25 mouse cellular contexts compared by ENCODE assay signal in the genomic region with DNA sequence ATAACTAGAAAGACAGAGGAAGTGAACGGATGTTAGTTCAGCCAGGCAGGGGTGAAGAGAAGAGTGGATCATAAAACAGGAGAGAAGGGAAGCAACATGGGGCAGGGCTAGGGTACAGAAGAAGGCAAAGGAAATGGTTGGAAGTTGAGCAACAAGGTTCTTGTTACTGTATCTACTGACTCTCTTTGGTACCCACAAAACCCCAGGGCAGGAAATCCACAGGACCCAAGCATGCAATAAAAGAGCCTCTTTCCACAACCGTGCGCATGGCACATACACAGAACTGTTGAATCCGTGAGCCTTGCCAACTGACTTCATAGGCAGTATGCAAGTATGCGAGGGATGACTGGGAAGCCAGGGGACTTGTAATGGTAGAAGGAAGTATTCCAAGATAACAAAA.
DNase-seq lines count a peak whose midpoint lies in the region; ATAC-seq lines count a peak whose summit lies in the region.
"Had no signal": no experiment of that assay in that cellular context is flagged by ENCODE, and none has a peak within 500 bp of the region (broad histone marks: within the 10 kb centered on the region; RNA-seq: fewer than 3 reads in every experiment).

No protein-coding gene starts in this region.

- no peak overlapping the region for H3K9ac ChIP-seq in forebrain, embryonic 16.5 days (replicated peaks; ENCODE audit: low read depth, low read length)
- H3K9ac ChIP-seq: embryonic facial prominence, embryonic 13.5 days; embryonic facial prominence, embryonic 15.5 days; forebrain, embryonic 12.5 days; forebrain, postnatal 0 days had no signal

- H3K4me2 ChIP-seq in forebrain, embryonic 16.5 days (ENCODE audit: low read length): no peak overlapping the region
- H3K4me2 ChIP-seq: embryonic facial prominence, embryonic 13.5 days; embryonic facial prominence, embryonic 15.5 days; forebrain, embryonic 12.5 days had no signal

- H3K27ac ChIP-seq in forebrain, embryonic 16.5 days (ENCODE audit: low read length): no peak overlapping the region
- H3K27ac ChIP-seq: embryonic facial prominence, embryonic 13.5 days; embryonic facial prominence, embryonic 15.5 days; forebrain, embryonic 10.5 days; forebrain, embryonic 12.5 days had no signal

- peak; percentile 65 for DNase-seq in heart, adult 11 months
- DNase-seq in heart, postnatal 14 days: no peak
- no peak for DNase-seq in urinary bladder, postnatal 36 days (ENCODE audit: low spot score in 2 of 2)
- no peak for DNase-seq in embryo, embryonic 10 days (ENCODE audit: low spot score)
- DNase-seq: adrenal gland, adult 8-10 months; adrenal gland, postnatal 14 days; adrenal gland, postnatal 36 days; cerebellum, adult 18-20 months; cerebellum, adult 8-10 months; cerebellum, adult 9-11 months; cerebellum, postnatal 14 days; cerebellum, postnatal 36 days; embryo, embryonic 11 days; forebrain, postnatal 0 days had no signal

- peak; percentile 77 for ATAC-seq in common myeloid progenitor, adult 5-6 weeks (replicated peaks; ENCODE audit: low read depth, poor library complexity, severe bottlenecking)
- ATAC-seq in megakaryocyte, adult 5-6 weeks (ENCODE audit: poor library complexity, severe bottlenecking): peak; percentile 47
- ATAC-seq in forebrain, embryonic 16.5 days: no peak
- ATAC-seq: activated CD4-positive, CD25-positive, alpha-beta regulatory T cell, adult 4 months; forebrain, embryonic 14.5 days; forebrain, postnatal 0 days; Patski had no signal

- no peaks in the 10 kb centered on the region for H3K27me3 ChIP-seq in forebrain, embryonic 16.5 days (replicated peaks; ENCODE audit: control insufficient read depth, insufficient read depth, low read length)
- H3K27me3 ChIP-seq: embryonic facial prominence, embryonic 13.5 days; embryonic facial prominence, embryonic 15.5 days; forebrain, embryonic 12.5 days; Patski had no signal

- intact Hi-C loops in heart, postnatal 14 days (cut with DNase I): no loop called here

- H3K9me3 ChIP-seq in forebrain, embryonic 16.5 days (ENCODE audit: control insufficient read depth, low read length): no peaks in the 10 kb centered on the region
- H3K9me3 ChIP-seq: embryonic facial prominence, embryonic 13.5 days; embryonic facial prominence, embryonic 15.5 days; forebrain, embryonic 10.5 days; forebrain, embryonic 12.5 days had no signal

- WGBS in forebrain, embryonic 16.5 days: 90% methylated on average over 5 of the region's 5 CpGs

- H3K4me1 ChIP-seq in forebrain, embryonic 16.5 days (replicated peaks; ENCODE audit: control insufficient read depth, insufficient read depth, low read length): no peaks in the 10 kb centered on the region
- H3K4me1 ChIP-seq: embryonic facial prominence, embryonic 13.5 days; embryonic facial prominence, embryonic 15.5 days; forebrain, embryonic 10.5 days; forebrain, embryonic 12.5 days had no signal

- no peaks in the 10 kb centered on the region for H3K36me3 ChIP-seq in forebrain, embryonic 16.5 days (ENCODE audit: control insufficient read depth, insufficient read depth)
- H3K36me3 ChIP-seq: embryonic facial prominence, embryonic 13.5 days; embryonic facial prominence, embryonic 15.5 days; forebrain, embryonic 10.5 days; forebrain, embryonic 12.5 days had no signal

- no peak overlapping the region for H3K4me3 ChIP-seq in forebrain, embryonic 16.5 days (replicated peaks; ENCODE audit: low read length)
- H3K4me3 ChIP-seq: embryonic facial prominence, embryonic 13.5 days; embryonic facial prominence, embryonic 15.5 days; erythroblast, embryonic 14.5 days; forebrain, embryonic 10.5 days; forebrain, embryonic 12.5 days had no signal
